Comparison of ENCODE assay signal across 17 mouse cellular contexts in genomic region chr16:96722135-96722534, GRCm38 (mm10).
DNase-seq lines count a peak whose midpoint lies in the region; ATAC-seq and TF ChIP-seq lines count a peak whose summit lies in the region.
"Had no signal": no experiment of that assay in that cellular context is flagged by ENCODE, and none has a peak within 500 bp of the region (broad histone marks: within the 10 kb centered on the region; RNA-seq: fewer than 3 reads in every experiment).

No protein-coding gene starts in this region.

- in situ Hi-C loops in Patski (cut with MboI; ENCODE audit: low pct_unique_long_range_greater_than_20kb), result no loop called here

- CTCF ChIA-PET in Patski (lab: Charles Lee), result no interaction called here

- POLR2A ChIA-PET in Patski (lab: Charles Lee), result no interaction called here

- H3K9me3 ChIP-seq in embryonic facial prominence, embryonic 11.5 days (replicated peaks; ENCODE audit: control insufficient read depth, low read length), result no peaks in the 10 kb centered on the region
- H3K9me3 ChIP-seq in embryonic facial prominence, embryonic 10.5 days, result no peaks in the 10 kb centered on the region
- H3K9me3 ChIP-seq in liver, embryonic 14.5 days (ENCODE audit: control insufficient read depth, low read length), result no peaks in the 10 kb centered on the region
- no peaks in the 10 kb centered on the region for H3K9me3 ChIP-seq in liver, embryonic 12.5 days (replicated peaks)
- no peaks in the 10 kb centered on the region for H3K9me3 ChIP-seq in midbrain, embryonic 16.5 days (replicated peaks; ENCODE audit: control insufficient read depth, low read length, poor library complexity, severe bottlenecking)
- H3K9me3 ChIP-seq: embryonic facial prominence, embryonic 15.5 days; heart, embryonic 15.5 days; limb, embryonic 15.5 days had no signal

- no peak overlapping the region for H3K27ac ChIP-seq in embryonic facial prominence, embryonic 11.5 days (replicated peaks; ENCODE audit: low read depth, low read length)
- H3K27ac ChIP-seq in embryonic facial prominence, embryonic 10.5 days (replicated peaks), result no peak overlapping the region
- no peak overlapping the region for H3K27ac ChIP-seq in liver, embryonic 14.5 days
- H3K27ac ChIP-seq in liver, embryonic 12.5 days, result no peak overlapping the region
- H3K27ac ChIP-seq in midbrain, embryonic 16.5 days (ENCODE audit: low read length), result peak overlapping the region; percentile 77
- H3K27ac ChIP-seq: embryonic facial prominence, embryonic 15.5 days; heart, embryonic 15.5 days; limb, embryonic 15.5 days had no signal

- peak; percentile 37; the same call in 1 of the 2 replicates for TF ChIP-seq CTCF in liver, embryonic 14.5 days (IDR thresholded peaks at IDR 0.05; ENCODE audit: low read depth)
- TF ChIP-seq CTCF in Patski (IDR thresholded peaks at IDR 0.05), result peak; percentile 13

- WGBS in embryonic facial prominence, embryonic 11.5 days, result 67% methylated on average over 3 of the region's 3 CpGs
- WGBS in embryonic facial prominence, embryonic 10.5 days, result 71% methylated on average over 3 of the region's 3 CpGs
- WGBS in liver, embryonic 14.5 days (ENCODE audit: insufficient replicate concordance), result 26% methylated on average over 3 of the region's 3 CpGs
- 37% methylated on average over 3 of the region's 3 CpGs for WGBS in liver, embryonic 12.5 days (ENCODE audit: insufficient replicate concordance)
- 77% methylated on average over 3 of the region's 3 CpGs for WGBS in midbrain, embryonic 16.5 days

- peak; percentile 4 for DNase-seq in embryonic facial prominence, embryonic 11.5 days (ENCODE audit: low spot score)
- no peak for DNase-seq in embryonic facial prominence, embryonic 10.5 days (ENCODE audit: low spot score)
- no peak for DNase-seq in liver, embryonic 14.5 days (ENCODE audit: low read depth in 3 of 3, low spot score in 3 of 3)
- no peak for DNase-seq in Patski (ENCODE audit: low read depth, low spot score)
- DNase-seq in urinary bladder, postnatal 4 days (ENCODE audit: low spot score in 2 of 2), result no peak
- DNase-seq in ovary, adult 18-20 months (ENCODE audit: low spot score), result no peak
- DNase-seq: adrenal gland, postnatal 14 days; gastrocnemius, postnatal 25 days; lung, postnatal 36 days; right cerebral cortex, postnatal 25 days had no signal

- no peak for ATAC-seq in embryonic facial prominence, embryonic 11.5 days (replicated peaks; ENCODE audit: insufficient number of reproducible peaks, low FRiP score, low TSS enrichment, low read depth)
- ATAC-seq in liver, embryonic 14.5 days (ENCODE audit: insufficient read depth), result no peak
- no peak for ATAC-seq in liver, embryonic 12.5 days
- ATAC-seq in Patski, result no peak
- no peak for ATAC-seq in midbrain, embryonic 16.5 days
- ATAC-seq: forebrain, embryonic 16.5 days; inflammation-experienced regulatory T-cells, adult 6 months had no signal

- H3K4me3 ChIP-seq in embryonic facial prominence, embryonic 11.5 days (ENCODE audit: low read depth, low read length), result no peak overlapping the region
- H3K4me3 ChIP-seq in embryonic facial prominence, embryonic 10.5 days, result no peak overlapping the region
- no peak overlapping the region for H3K4me3 ChIP-seq in liver, embryonic 14.5 days (ENCODE audit: insufficient read depth in 1 of 2, low read depth in 2 of 2, low read length in 2 of 2)
- H3K4me3 ChIP-seq in liver, embryonic 12.5 days, result no peak overlapping the region
- no peak overlapping the region for H3K4me3 ChIP-seq in midbrain, embryonic 16.5 days (ENCODE audit: low read depth, low read length)
- H3K4me3 ChIP-seq: embryonic facial prominence, embryonic 15.5 days; heart, embryonic 15.5 days; limb, embryonic 15.5 days had no signal

- no peaks in the 10 kb centered on the region for H3K27me3 ChIP-seq in embryonic facial prominence, embryonic 11.5 days (ENCODE audit: control insufficient read depth, insufficient read depth, low read length)
- no peaks in the 10 kb centered on the region for H3K27me3 ChIP-seq in embryonic facial prominence, embryonic 10.5 days (replicated peaks; ENCODE audit: low read depth, poor library complexity, severe bottlenecking)
- no peaks in the 10 kb centered on the region for H3K27me3 ChIP-seq in liver, embryonic 14.5 days (ENCODE audit: control insufficient read depth, insufficient read depth, low read length)
- 0 out of 2 replicates have a peak, but pooled peaks cover 1% of the 10 kb centered on the region for H3K27me3 ChIP-seq in liver, embryonic 12.5 days (replicated peaks)
- peaks cover 25% of the 10 kb centered on the region for H3K27me3 ChIP-seq in Patski
- H3K27me3 ChIP-seq in midbrain, embryonic 16.5 days (ENCODE audit: control insufficient read depth, insufficient read depth, low read depth, low read length), result no peaks in the 10 kb centered on the region
- H3K27me3 ChIP-seq: embryonic facial prominence, embryonic 15.5 days; heart, embryonic 15.5 days; limb, embryonic 15.5 days had no signal

- no peak overlapping the region for H3K4me2 ChIP-seq in embryonic facial prominence, embryonic 11.5 days (ENCODE audit: low read depth, low read length)
- H3K4me2 ChIP-seq in liver, embryonic 14.5 days (ENCODE audit: low read depth), result no peak overlapping the region
- no peak overlapping the region for H3K4me2 ChIP-seq in liver, embryonic 12.5 days
- no peak overlapping the region for H3K4me2 ChIP-seq in midbrain, embryonic 16.5 days (ENCODE audit: low read length)
- H3K4me2 ChIP-seq: embryonic facial prominence, embryonic 15.5 days; heart, embryonic 15.5 days; limb, embryonic 15.5 days had no signal

- no peaks in the 10 kb centered on the region for H3K36me3 ChIP-seq in embryonic facial prominence, embryonic 11.5 days (replicated peaks; ENCODE audit: control insufficient read depth, insufficient read depth, low read depth, low read length)
- H3K36me3 ChIP-seq in embryonic facial prominence, embryonic 10.5 days (replicated peaks), result no peaks in the 10 kb centered on the region
- no peaks in the 10 kb centered on the region for H3K36me3 ChIP-seq in liver, embryonic 14.5 days (replicated peaks; ENCODE audit: control insufficient read depth, insufficient read depth, low read depth)
- no peaks in the 10 kb centered on the region for H3K36me3 ChIP-seq in liver, embryonic 12.5 days
- H3K36me3 ChIP-seq in midbrain, embryonic 16.5 days (ENCODE audit: control insufficient read depth, insufficient read depth, low read length), result no peaks in the 10 kb centered on the region
- H3K36me3 ChIP-seq: embryonic facial prominence, embryonic 15.5 days; heart, embryonic 15.5 days; limb, embryonic 15.5 days had no signal

- TF ChIP-seq EP300 in liver, embryonic 14.5 days (IDR thresholded peaks at IDR 0.05; ENCODE audit: low read depth), result no peak

- no peak overlapping the region for H3K9ac ChIP-seq in embryonic facial prominence, embryonic 11.5 days (replicated peaks; ENCODE audit: low read length)
- no peak overlapping the region for H3K9ac ChIP-seq in liver, embryonic 14.5 days (replicated peaks)
- H3K9ac ChIP-seq in liver, embryonic 12.5 days, result no peak overlapping the region
- H3K9ac ChIP-seq in midbrain, embryonic 16.5 days (ENCODE audit: low read depth, low read length), result no peak overlapping the region
- H3K9ac ChIP-seq: embryonic facial prominence, embryonic 15.5 days; heart, embryonic 15.5 days; limb, embryonic 15.5 days had no signal

- no peaks in the 10 kb centered on the region for H3K4me1 ChIP-seq in embryonic facial prominence, embryonic 11.5 days (ENCODE audit: control insufficient read depth, insufficient read depth, low read length)
- no peaks in the 10 kb centered on the region for H3K4me1 ChIP-seq in embryonic facial prominence, embryonic 10.5 days
- H3K4me1 ChIP-seq in liver, embryonic 14.5 days (replicated peaks; ENCODE audit: control insufficient read depth in 2 of 2, insufficient read depth in 2 of 2, low read length in 1 of 2), result no peaks in the 10 kb centered on the region
- H3K4me1 ChIP-seq in liver, embryonic 12.5 days, result no peaks in the 10 kb centered on the region
- peaks cover 45% of the 10 kb centered on the region for H3K4me1 ChIP-seq in midbrain, embryonic 16.5 days (ENCODE audit: control insufficient read depth, insufficient read depth, low read length)
- H3K4me1 ChIP-seq: embryonic facial prominence, embryonic 15.5 days; heart, embryonic 15.5 days; limb, embryonic 15.5 days had no signal
